Mouse (Mus musculus) heart, embryonic 15.5 days (tissue): ENCODE data around the gene Syne1. TPM values are rescaled to one million over a fixed set of nuclear protein-coding genes. Genes with fewer than 3 reads are reported as not detected.

ENCODE experiments used
- ATAC-seq: fragments of 200-750 bp; cut with Nextera tagmentation; replicated peaks from 2 replicates; pipeline ENCODE4 v1.8.0; 2017; ENCODE audit warnings: low read depth, moderate TSS enrichment; ENCODE audit not compliant: insufficient number of reproducible peaks, insufficient read depth, low FRiP score
- H3K27ac ChIP-seq: fragments of 300-500 bp; sonication (generic); 2 replicates; pipeline ENCODE4 v1.5.1; 2015; ENCODE audit warnings: mild to moderate bottlenecking, inconsistent platforms
- H3K27me3 ChIP-seq: fragments of 300-500 bp; sonication (generic); 2 replicates; pipeline ENCODE4 v1.6.1; 2015; ENCODE audit warnings: inconsistent platforms
- H3K36me3 ChIP-seq: fragments of 300-500 bp; sonication (generic); 2 replicates; pipeline ENCODE4 v1.6.1; 2015; ENCODE audit warnings: mild to moderate bottlenecking, inconsistent platforms
- H3K4me1 ChIP-seq: fragments of 300-500 bp; sonication (generic); replicated peaks from 2 replicates; pipeline ENCODE4 v1.6.1; 2015; ENCODE audit warnings: inconsistent platforms
- H3K4me2 ChIP-seq: fragments of 300-500 bp; sonication (generic); 2 replicates; pipeline ENCODE4 v1.6.1; 2015; ENCODE audit warnings: inconsistent platforms, mild to moderate bottlenecking, moderate library complexity
- H3K4me3 ChIP-seq: fragments of 300-500 bp; sonication (generic); 2 replicates; pipeline ENCODE4 v1.5.1; 2015; ENCODE audit warnings: mild to moderate bottlenecking, inconsistent platforms
- H3K9ac ChIP-seq: fragments of 300-500 bp; sonication (generic); 2 replicates; pipeline ENCODE4 v1.6.1; 2015; ENCODE audit warnings: mild to moderate bottlenecking, inconsistent platforms
- H3K9me3 ChIP-seq: fragments of 300-500 bp; sonication (generic); replicated peaks from 2 replicates; pipeline ENCODE4 v1.6.1; 2016; ENCODE audit warnings: inconsistent platforms
- WGBS: fragments of 180-500 bp; shearing (Covaris S2); methylation state at CpG from one replicate; pipeline ENCODE4 v1.1.7; 2015; ENCODE audit warnings: mixed read lengths; 5-methylcytosine and 5-hydroxymethylcytosine counted together
- polyA plus RNA-seq: library from polyadenylated mRNA; unstranded; fragments of >200 nt; fragmentation: Nextera tagmentation; extraction: Ambion mirVana; gene quantifications from 2 replicates; pipeline ENCODE4 v1.2.1, GENCODE M21; 2015

Syne1 gene
- 20.7 and 23.2 TPM in 2 replicates for polyA plus RNA-seq

GRCm38 (mm10) chr10:5551382-5551781, at the start of gene Syne1:
TSS of gene Syne1 (minus strand) at chr10:5551482.
- Histone ChIP-seq H3K27me3 (peaks cover 7% of the 10 kb centered on the region; the same call in 1 of the 2 replicates), H3K4me3 (peak within 1 kb of the TSS; percentile 55), H3K36me3 (no peaks in the 10 kb centered on the region), H3K27ac (no peak within 1 kb of the TSS), H3K9me3 (no peaks in the 10 kb centered on the region), H3K4me1 (peaks cover 12% of the 10 kb centered on the region), H3K9ac (peak within 1 kb of the TSS; percentile 26; the same call in 1 of the 2 replicates), H3K4me2 (peak within 1 kb of the TSS; percentile 93)
- WGBS, result 77% methylated on average over 5 of the region's 5 CpGs
- no peak for ATAC-seq

GRCm38 (mm10) chr10:5600123-5600522, 48.8 kb upstream of the Syne1 start:
- no peaks in the 10 kb centered on the region for H3K36me3 ChIP-seq
- 0 out of 2 replicates have a peak, but pooled peaks cover 3% of the 10 kb centered on the region for H3K4me1 ChIP-seq
- no peaks in the 10 kb centered on the region for H3K27me3 ChIP-seq
- H3K9me3 ChIP-seq, result no peaks in the 10 kb centered on the region
- no peak for ATAC-seq
- no peak overlapping the region for H3K4me2 ChIP-seq
- 19% methylated on average over 7 of the region's 7 CpGs for WGBS
- no peak overlapping the region for H3K4me3 ChIP-seq
- no peak overlapping the region for H3K27ac ChIP-seq
- H3K9ac ChIP-seq, result no peak overlapping the region

GRCm38 (mm10) chr10:5596559-5596958, 45.3 kb upstream of the Syne1 start:
- H3K27me3 ChIP-seq, result no peaks in the 10 kb centered on the region
- no peaks in the 10 kb centered on the region for H3K36me3 ChIP-seq
- ATAC-seq, result no peak
- no peak overlapping the region for H3K4me2 ChIP-seq
- WGBS, result 29% methylated on average over 6 of the region's 6 CpGs
- no peaks in the 10 kb centered on the region for H3K9me3 ChIP-seq
- H3K9ac ChIP-seq, result no peak overlapping the region
- no peak overlapping the region for H3K4me3 ChIP-seq
- peaks cover 6% of the 10 kb centered on the region; the same call in 1 of the 2 replicates for H3K4me1 ChIP-seq
- no peak overlapping the region for H3K27ac ChIP-seq

GRCm38 (mm10) chr10:5594457-5594856, 43.2 kb upstream of the Syne1 start:
- Histone ChIP-seq H3K27ac (no peak overlapping the region), H3K27me3 (no peaks in the 10 kb centered on the region), H3K36me3 (no peaks in the 10 kb centered on the region), H3K4me1 (peaks cover 6% of the 10 kb centered on the region; the same call in 1 of the 2 replicates), H3K4me3 (peak overlapping the region; percentile 31), H3K9ac (0 out of 2 replicates have a peak overlapping the region, but pooled peaks have one; percentile 10), H3K4me2 (peak overlapping the region; percentile 9; the same call in 1 of the 2 replicates), H3K9me3 (no peaks in the 10 kb centered on the region)
- no peak for ATAC-seq
- WGBS, result 55% methylated on average over 5 of the region's 5 CpGs

GRCm38 (mm10) chr10:5593464-5593863, 42.2 kb upstream of the Syne1 start, which contains the start of gene Myct1:
TSS of gene Myct1 (plus strand) at chr10:5593775.
- H3K36me3 ChIP-seq, result no peaks in the 10 kb centered on the region
- no peaks in the 10 kb centered on the region for H3K9me3 ChIP-seq
- H3K4me3 ChIP-seq, result peak within 1 kb of the TSS; percentile 31
- H3K27me3 ChIP-seq, result no peaks in the 10 kb centered on the region
- peaks cover 6% of the 10 kb centered on the region; the same call in 1 of the 2 replicates for H3K4me1 ChIP-seq
- 9% methylated on average over 5 of the region's 5 CpGs for WGBS
- no peak for ATAC-seq
- H3K4me2 ChIP-seq, result peak within 1 kb of the TSS; percentile 9; the same call in 1 of the 2 replicates
- H3K27ac ChIP-seq, result peak within 1 kb of the TSS; percentile 50; the same call in 1 of the 2 replicates
- 0 out of 2 replicates have a peak within 1 kb of the TSS, but pooled peaks have one; percentile 10 for H3K9ac ChIP-seq

GRCm38 (mm10) chr10:5591996-5592395, 40.7 kb upstream of the Syne1 start:
- Histone ChIP-seq H3K9me3 (no peaks in the 10 kb centered on the region), H3K4me1 (peaks cover 6% of the 10 kb centered on the region; the same call in 1 of the 2 replicates), H3K27me3 (no peaks in the 10 kb centered on the region), H3K36me3 (no peaks in the 10 kb centered on the region), H3K27ac (peak overlapping the region; percentile 65), H3K4me3 (no peak overlapping the region), H3K4me2 (no peak overlapping the region), H3K9ac (no peak overlapping the region)
- ATAC-seq, result 0 out of 2 replicates have a peak, but pooled peaks have one; percentile 35
- 66% methylated on average over 4 of the region's 4 CpGs for WGBS

- H3K4me1 ChIP-seq, result peaks cover 6% of the 10 kb centered on the region; the same call in 1 of the 2 replicates
- no peak overlapping the region for H3K9ac ChIP-seq
- H3K27me3 ChIP-seq, result no peaks in the 10 kb centered on the region
- ATAC-seq, result no peak
- 87% methylated on average over 2 of the region's 2 CpGs for WGBS
- no peak overlapping the region for H3K4me2 ChIP-seq
- H3K27ac ChIP-seq, result peak overlapping the region; percentile 65; the same call in 1 of the 2 replicates
- no peak overlapping the region for H3K4me3 ChIP-seq
- H3K9me3 ChIP-seq, result no peaks in the 10 kb centered on the region
- no peaks in the 10 kb centered on the region for H3K36me3 ChIP-seq
These were observed 39.8 kb upstream of the Syne1 start for GRCm38 (mm10) chr10:5591061-5591460.

- H3K9me3 ChIP-seq, result no peaks in the 10 kb centered on the region
- H3K27me3 ChIP-seq, result no peaks in the 10 kb centered on the region
- no peak for ATAC-seq
- no peak overlapping the region for H3K9ac ChIP-seq
- WGBS, result 57% methylated on average over 2 of the region's 2 CpGs
- no peak overlapping the region for H3K4me2 ChIP-seq
- H3K36me3 ChIP-seq, result no peaks in the 10 kb centered on the region
- no peak overlapping the region for H3K27ac ChIP-seq
- no peaks in the 10 kb centered on the region for H3K4me1 ChIP-seq
- H3K4me3 ChIP-seq, result no peak overlapping the region
These were observed 22.0 kb upstream of the Syne1 start for GRCm38 (mm10) chr10:5573328-5573727.

GRCm38 (mm10) chr10:5571332-5571731, 20.1 kb upstream of the Syne1 start:
- 69% methylated on average over 5 of the region's 5 CpGs for WGBS
- Histone ChIP-seq H3K27ac (no peak overlapping the region), H3K9ac (no peak overlapping the region), H3K4me1 (no peaks in the 10 kb centered on the region), H3K27me3 (no peaks in the 10 kb centered on the region), H3K36me3 (no peaks in the 10 kb centered on the region), H3K4me3 (no peak overlapping the region), H3K9me3 (no peaks in the 10 kb centered on the region), H3K4me2 (no peak overlapping the region)
- ATAC-seq, result no peak

GRCm38 (mm10) chr10:5570059-5570458, 18.8 kb upstream of the Syne1 start:
- no peak overlapping the region for H3K4me2 ChIP-seq
- H3K9me3 ChIP-seq, result no peaks in the 10 kb centered on the region
- no peaks in the 10 kb centered on the region for H3K36me3 ChIP-seq
- no peak overlapping the region for H3K4me3 ChIP-seq
- no peaks in the 10 kb centered on the region for H3K27me3 ChIP-seq
- H3K27ac ChIP-seq, result no peak overlapping the region
- H3K9ac ChIP-seq, result no peak overlapping the region
- ATAC-seq, result no peak
- WGBS, result 67% methylated on average over 8 of the region's 8 CpGs
- H3K4me1 ChIP-seq, result no peaks in the 10 kb centered on the region

- H3K4me1 ChIP-seq, result no peaks in the 10 kb centered on the region
- 85% methylated on average over 4 of the region's 4 CpGs for WGBS
- H3K9ac ChIP-seq, result no peak overlapping the region
- no peaks in the 10 kb centered on the region for H3K36me3 ChIP-seq
- H3K4me3 ChIP-seq, result no peak overlapping the region
- H3K9me3 ChIP-seq, result no peaks in the 10 kb centered on the region
- H3K4me2 ChIP-seq, result no peak overlapping the region
- no peaks in the 10 kb centered on the region for H3K27me3 ChIP-seq
- no peak overlapping the region for H3K27ac ChIP-seq
- no peak for ATAC-seq
These were observed 17.7 kb upstream of the Syne1 start for GRCm38 (mm10) chr10:5568991-5569390.

GRCm38 (mm10) chr10:5561706-5562105, 10.4 kb upstream of the Syne1 start:
- Histone ChIP-seq H3K36me3 (no peaks in the 10 kb centered on the region), H3K9ac (no peak overlapping the region), H3K9me3 (no peaks in the 10 kb centered on the region), H3K27ac (no peak overlapping the region), H3K4me1 (no peaks in the 10 kb centered on the region), H3K27me3 (no peaks in the 10 kb centered on the region), H3K4me3 (no peak overlapping the region), H3K4me2 (no peak overlapping the region)
- WGBS, result 77% methylated on average over 4 of the region's 4 CpGs
- ATAC-seq, result no peak
